Mouse (Mus musculus) skeletal muscle tissue, postnatal 0 days (tissue): ENCODE data around the gene Ifitm1. TPM values are rescaled to one million over a fixed set of nuclear protein-coding genes. Genes with fewer than 3 reads are reported as not detected.

Experiments used
- polyA plus RNA-seq: library from polyadenylated mRNA; unstranded; fragments of >200 nt; fragmentation: Nextera tagmentation; extraction: Ambion mirVana; gene quantifications from 2 replicates; pipeline ENCODE4 v1.2.1, GENCODE M21; 2015

The Ifitm1 gene
- 12.1 and 16.9 TPM in 2 replicates for polyA plus RNA-seq

DNA sequence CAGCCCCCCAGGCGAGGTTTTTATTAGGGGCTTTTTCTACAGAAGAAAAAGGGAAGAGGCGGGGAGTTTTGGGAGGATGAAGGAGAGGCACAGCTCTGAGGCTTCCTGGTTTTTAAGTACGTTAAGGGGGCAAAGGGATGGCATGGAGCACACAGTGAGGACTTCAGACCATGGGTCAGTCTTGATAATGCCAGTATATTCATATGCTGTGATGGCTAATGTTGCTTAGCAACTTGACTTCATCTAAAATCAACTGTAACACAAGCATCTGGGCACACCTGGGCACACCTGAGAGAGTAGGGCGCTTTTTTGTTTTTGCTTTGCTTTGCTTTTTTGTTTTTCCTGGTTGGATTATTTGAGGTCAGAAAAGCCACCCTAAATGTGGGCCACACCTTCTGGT is at the start of gene Ifitm1:
Gene Ifitm1, plus strand, starts transcription at position 301 of the 400 bp plus-strand sequence.

DNA sequence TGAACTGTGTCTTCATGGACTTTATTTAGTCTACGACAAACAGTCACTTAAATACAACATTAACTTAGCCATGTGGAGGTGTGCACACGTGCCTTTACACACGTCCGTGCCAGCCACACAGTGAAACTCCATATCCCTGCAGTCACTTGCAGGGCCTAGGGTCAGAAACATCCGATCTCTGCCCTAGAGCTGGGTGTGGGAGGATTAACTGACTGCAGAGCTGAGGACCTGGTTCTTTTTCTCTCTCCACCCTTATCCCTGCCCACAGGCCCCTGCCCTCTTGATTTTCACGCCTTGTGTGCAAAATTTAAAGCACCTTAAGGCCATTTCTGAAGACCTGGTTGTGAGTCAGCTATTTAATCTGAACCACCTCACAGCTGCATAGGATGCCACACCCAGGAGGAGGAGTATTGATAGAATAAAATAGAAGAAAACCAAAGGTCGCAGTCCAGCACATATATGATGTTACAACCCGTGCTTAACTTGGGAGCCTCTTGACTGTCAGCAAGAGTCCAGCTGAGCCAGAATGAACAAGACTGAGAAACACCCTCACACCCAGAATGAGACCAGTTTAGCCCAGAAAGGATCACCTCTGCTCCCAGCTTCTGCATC is 46.5 kb upstream of the Ifitm1 start, which contains the start of gene Nlrp6:
Gene Nlrp6, plus strand, starts transcription at position 485 of the 612 bp plus-strand sequence.

GRCm38 (mm10) chr7:140941222-140942051 is 25.6 kb upstream of the Ifitm1 start, which contains the start of gene Pgghg:
Gene Pgghg (plus strand): TSS chr7:140941391.

DNA sequence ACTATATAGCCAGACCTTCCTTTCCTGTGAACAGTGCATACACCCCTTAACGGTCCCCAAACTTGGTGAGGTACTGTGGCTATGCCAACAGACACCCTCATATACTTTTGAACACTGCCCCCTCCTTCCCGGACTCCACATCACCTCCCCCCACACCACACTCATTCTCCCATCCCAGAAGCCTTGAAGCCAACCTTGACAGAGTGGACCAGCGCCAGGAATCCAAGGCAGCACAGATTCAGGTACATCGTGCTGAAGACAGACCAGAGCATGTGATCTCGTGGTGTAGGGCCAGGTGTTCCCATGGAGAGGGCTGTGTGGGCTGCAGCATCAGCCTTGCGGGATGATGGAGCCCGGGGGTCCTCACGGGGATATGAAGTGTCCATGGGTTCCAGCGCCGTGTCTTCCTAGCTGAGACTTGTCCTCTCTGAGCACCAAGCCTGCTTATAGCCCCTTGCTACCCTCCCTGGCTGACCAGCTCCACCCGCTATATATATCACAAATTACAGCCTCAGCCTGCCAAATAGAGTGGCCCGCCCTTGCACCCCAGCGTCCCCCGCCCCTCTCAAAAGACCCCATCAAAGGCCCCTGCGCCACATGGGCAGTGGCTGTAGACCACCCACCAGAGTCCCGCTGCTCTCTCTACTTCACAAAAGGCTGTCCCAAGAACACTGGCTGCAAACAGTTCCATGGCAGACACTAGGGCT is 17.0 kb upstream of the Ifitm1 start, which contains the start of gene Ifitm5:
Gene Ifitm5, minus strand, starts transcription at position 468 of the 707 bp plus-strand sequence.

DNA sequence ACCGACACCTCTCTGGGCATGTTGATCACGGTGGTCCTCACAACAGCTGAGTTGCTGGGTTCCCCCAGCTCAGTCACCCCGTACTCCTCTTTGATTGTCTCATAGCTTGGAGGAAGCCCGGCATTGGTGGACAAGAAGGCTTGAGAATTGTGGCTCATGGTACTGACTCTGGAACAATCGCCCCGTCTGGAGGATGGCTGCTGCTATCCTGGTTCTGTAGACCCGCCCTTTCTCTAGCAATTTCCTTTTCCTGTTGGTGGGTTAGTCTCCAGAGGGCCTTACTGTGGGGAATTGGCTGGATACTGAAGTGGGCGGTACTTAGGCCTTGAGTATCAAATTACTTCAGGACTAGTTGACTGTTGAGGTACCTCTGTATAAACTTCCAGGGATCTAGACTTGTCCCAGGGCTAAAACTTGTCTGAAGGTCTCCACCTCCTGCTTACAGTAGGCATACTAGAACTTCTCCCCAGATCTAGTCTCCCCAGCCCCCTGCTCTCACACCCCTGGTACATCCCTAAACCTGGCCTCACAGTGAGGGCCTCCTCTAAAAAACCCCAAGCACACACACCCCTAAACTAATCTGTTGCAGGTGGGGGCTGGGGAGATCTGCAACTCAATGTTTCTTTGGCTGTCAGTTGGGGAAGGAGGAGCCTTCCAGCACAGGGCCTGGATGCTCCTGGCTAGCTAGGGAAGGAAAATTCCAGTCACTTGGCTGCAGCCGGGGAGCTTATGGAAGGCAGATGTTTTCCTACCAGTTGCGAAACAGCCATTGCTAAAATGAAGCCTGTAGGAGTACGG is 11.1 kb upstream of the Ifitm1 start, which contains the start of the genes Gm45717 and Ifitm2:
Gene Gm45717, minus strand, starts transcription at position 180 of the 798 bp plus-strand sequence.
Gene Ifitm2, minus strand, starts transcription at position 230 of the 798 bp plus-strand sequence.

GRCm38 (mm10) chr7:141010593-141010992 is 43.6 kb downstream of the Ifitm1 start, which contains the start of gene Ifitm3:
Gene Ifitm3 (minus strand): TSS chr7:141010770.

DNA sequence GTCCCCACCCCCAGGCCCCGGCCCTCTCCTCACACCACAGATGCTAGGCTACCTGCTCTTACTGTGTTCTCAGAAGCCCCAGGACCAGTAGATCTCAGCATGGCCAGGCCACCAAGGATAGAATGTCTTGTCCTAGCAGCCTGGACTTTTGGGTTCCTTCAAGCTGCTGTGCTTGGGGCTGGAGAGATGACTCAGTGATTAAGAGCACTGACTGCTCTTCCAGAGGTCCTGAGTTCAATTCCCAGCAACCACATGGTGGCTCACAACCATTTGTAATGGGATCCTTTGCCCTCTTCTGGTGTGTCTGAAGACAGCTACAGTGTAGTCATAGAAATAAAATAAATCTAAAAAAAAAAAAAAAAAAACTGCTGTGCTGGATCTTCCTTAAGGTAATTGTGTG is 50.8 kb downstream of the Ifitm1 start, which contains the start of gene Ifitm6:
Gene Ifitm6, minus strand, starts transcription at position 101 of the 400 bp plus-strand sequence.

Other genes with a start within 250 kb of the Ifitm1 start
- 0.29 and 13.1 TPM in 2 replicates for gene Cyp2e1, start 203.5 kb upstream of the Ifitm1 start, polyA plus RNA-seq
- gene Syce1, start 179.4 kb upstream of the Ifitm1 start, polyA plus RNA-seq = 0.21 TPM in 1 of 2 replicates, not detected in the other
- 0.11 and 0.14 TPM in 2 replicates for gene Zfp941, start 145.0 kb upstream of the Ifitm1 start, polyA plus RNA-seq
- gene Urah, start 132.2 kb upstream of the Ifitm1 start, polyA plus RNA-seq = 5.0 TPM in 1 of 2 replicates, not detected in the other
- not detected in 2 replicates for gene Scgb1c1, start 121.7 kb upstream of the Ifitm1 start, polyA plus RNA-seq
- not detected in 2 replicates for gene Odf3, start 119.4 kb upstream of the Ifitm1 start, polyA plus RNA-seq
- gene Gm45785, start 110.9 kb upstream of the Ifitm1 start, polyA plus RNA-seq = not detected in 2 replicates
- 40.2 and 42.3 TPM in 2 replicates for gene Ric8a, start 110.3 kb upstream of the Ifitm1 start, polyA plus RNA-seq
- gene Bet1l, start 109.6 kb upstream of the Ifitm1 start, polyA plus RNA-seq = 35.0 and 37.4 TPM in 2 replicates
- 170 and 182 TPM in 2 replicates for gene Psmd13, start 85.3 kb upstream of the Ifitm1 start, polyA plus RNA-seq
- gene Sirt3, start 84.9 kb upstream of the Ifitm1 start, polyA plus RNA-seq = 28.6 and 32.3 TPM in 2 replicates
- 998 and 1,212 TPM in 2 replicates for gene Cox8b, start 66.8 kb upstream of the Ifitm1 start, polyA plus RNA-seq
- 0.02 and 0.06 TPM in 2 replicates for gene Nlrp6, start 46.3 kb upstream of the Ifitm1 start, polyA plus RNA-seq
- gene Pgghg, start 25.8 kb upstream of the Ifitm1 start, polyA plus RNA-seq = 8.7 and 9.2 TPM in 2 replicates
- gene Ifitm5, start 16.9 kb upstream of the Ifitm1 start, polyA plus RNA-seq = 1.2 and 2.4 TPM in 2 replicates
- gene Gm45717, start 11.3 kb upstream of the Ifitm1 start, polyA plus RNA-seq = not detected in 2 replicates
- 680 and 694 TPM in 2 replicates for gene Ifitm2, start 11.2 kb upstream of the Ifitm1 start, polyA plus RNA-seq
- gene Ifitm3, start 43.5 kb downstream of the Ifitm1 start, polyA plus RNA-seq = 250 and 252 TPM in 2 replicates
- gene Ifitm6, start 50.7 kb downstream of the Ifitm1 start, polyA plus RNA-seq = 0.56 and 1.0 TPM in 2 replicates
- gene Gm17387, start 61.9 kb downstream of the Ifitm1 start, polyA plus RNA-seq = not detected in 2 replicates
- 0.56 TPM in 1 of 2 replicates, not detected in the other for gene B4galnt4, start 93.9 kb downstream of the Ifitm1 start, polyA plus RNA-seq
- gene Pkp3, start 111.0 kb downstream of the Ifitm1 start, polyA plus RNA-seq = 0.46 and 4.1 TPM in 2 replicates
- 2.8 and 3.8 TPM in 2 replicates for gene Sigirr, start 133.4 kb downstream of the Ifitm1 start, polyA plus RNA-seq
- gene Ano9, start 150.6 kb downstream of the Ifitm1 start, polyA plus RNA-seq = 0.93 TPM in 1 of 2 replicates, not detected in the other
- 29.8 and 34.4 TPM in 2 replicates for gene Ptdss2, start 155.2 kb downstream of the Ifitm1 start, polyA plus RNA-seq
- 80.7 and 92.6 TPM in 2 replicates for gene Rnh1, start 205.6 kb downstream of the Ifitm1 start, polyA plus RNA-seq
- gene Hras, start 226.8 kb downstream of the Ifitm1 start, polyA plus RNA-seq = 168 and 179 TPM in 2 replicates
- gene Lrrc56, start 226.9 kb downstream of the Ifitm1 start, polyA plus RNA-seq = 2.4 and 3.6 TPM in 2 replicates
- gene Lmntd2, start 246.9 kb downstream of the Ifitm1 start, polyA plus RNA-seq = 0.18 TPM in 1 of 2 replicates, not detected in the other
- 26.0 and 26.8 TPM in 2 replicates for gene Rassf7, start 248.6 kb downstream of the Ifitm1 start, polyA plus RNA-seq